Mouse (Mus musculus): ENCODE data around the gene Btbd35f1.
"Not testable (repeated sequence)": the region's sequence is repeated elsewhere in the genome, so short reads cannot be mapped to it uniquely, and the experiment has no call there.

Btbd35f1 gene

DNA sequence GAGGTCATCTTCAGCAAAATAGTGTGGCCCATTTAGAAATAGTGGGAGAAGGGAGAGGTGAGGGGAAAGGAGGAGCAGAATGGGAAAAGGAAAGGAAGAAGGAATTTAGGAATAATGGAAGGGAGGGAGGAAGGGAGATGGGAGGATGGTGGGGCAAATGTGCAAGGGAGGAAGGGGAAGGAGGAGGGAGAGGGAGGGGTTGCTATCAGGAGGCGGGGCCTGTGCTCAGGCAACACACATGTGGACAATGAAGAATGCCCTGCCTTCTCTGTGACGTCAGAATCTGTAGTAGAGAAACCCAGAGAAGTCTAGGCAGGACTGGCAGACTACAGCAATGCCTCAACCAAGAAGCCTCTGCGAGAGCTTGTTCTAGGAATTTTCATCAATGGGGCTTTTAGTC lies at the start of gene Btbd35f1:
Btbd35f1 (plus strand) TSS at position 301 of the 400 bp plus-strand sequence.
- not testable (repeated sequence) for DNase-seq (ENCODE audit: low spot score)

GRCm38 (mm10) chrX:32590878-32591542 lies 31.2 kb downstream of the Btbd35f1 start:
- not testable (repeated sequence) for DNase-seq (ENCODE audit: low spot score)

DNA sequence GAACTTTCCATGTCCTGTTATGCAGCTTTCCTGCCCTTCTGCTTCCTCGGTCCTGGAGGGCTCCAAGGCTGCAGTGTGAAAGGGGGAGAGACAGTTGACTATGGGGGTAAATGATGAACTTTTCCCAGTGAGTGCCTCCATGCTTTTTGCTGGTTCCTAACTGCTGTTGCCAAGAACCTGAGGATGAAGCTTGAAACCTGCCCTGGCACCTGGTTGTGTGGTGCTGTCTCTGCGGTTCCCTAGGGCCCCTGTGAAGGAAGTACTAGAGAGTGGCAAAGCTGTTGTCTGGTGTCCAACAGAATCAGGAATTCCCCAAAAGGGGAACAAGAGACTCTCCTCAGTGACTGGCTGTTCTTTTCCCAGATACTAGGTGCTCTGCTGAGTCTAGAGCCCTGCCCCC lies 41.2 kb downstream of the Btbd35f1 start:
- DNase-seq (ENCODE audit: low spot score), result not testable (repeated sequence)

DNA sequence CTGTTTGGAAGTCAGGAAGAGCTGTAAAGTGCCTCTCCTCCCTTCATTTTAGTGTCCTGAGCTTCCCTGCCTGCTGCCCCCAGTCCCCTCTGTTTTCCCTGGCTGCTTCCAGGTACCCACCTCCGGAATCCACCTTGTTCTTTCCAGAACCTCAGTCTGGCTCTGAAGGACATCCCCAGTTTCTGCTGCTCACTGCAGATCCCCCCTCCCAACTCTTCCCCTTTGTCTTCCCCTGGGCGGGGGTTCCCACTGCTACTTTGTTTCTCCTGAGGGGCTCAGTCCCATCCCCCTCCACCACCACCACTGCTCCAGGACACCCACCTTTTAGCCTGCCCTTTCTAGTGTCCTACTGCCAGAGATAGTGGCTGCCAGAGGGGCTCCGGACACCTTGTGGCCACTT lies 41.6 kb downstream of the Btbd35f1 start:
- not testable (repeated sequence) for DNase-seq (ENCODE audit: low spot score)

Measured in layer of hippocampus, adult 9-10 months (tissue).